9 mouse cellular contexts compared by ENCODE assay signal in the genomic region with DNA sequence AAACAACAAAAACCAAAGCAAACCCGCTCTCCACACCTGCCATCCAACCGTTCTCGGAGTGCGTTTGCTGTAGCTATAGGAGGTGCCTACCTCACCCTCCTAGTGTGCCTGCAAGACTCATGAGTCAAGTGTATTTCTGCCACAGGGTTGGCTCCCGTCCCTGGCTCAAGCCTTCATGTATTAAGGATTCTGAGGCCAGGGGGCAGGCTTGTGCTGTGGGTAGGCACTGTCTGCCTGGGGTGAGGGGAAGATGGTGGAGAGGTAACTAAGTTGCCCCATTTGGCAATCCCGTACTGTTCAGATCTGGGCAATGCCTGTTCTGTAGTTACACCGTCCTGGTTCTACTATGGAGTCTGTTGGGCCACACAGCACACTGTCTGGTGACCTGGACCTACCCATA.
DNase-seq lines count a peak whose midpoint lies in the region; ATAC-seq lines count a peak whose summit lies in the region.
"Had no signal": no experiment of that assay in that cellular context is flagged by ENCODE, and none has a peak within 500 bp of the region (broad histone marks: within the 10 kb centered on the region; RNA-seq: fewer than 3 reads in every experiment).

No protein-coding gene starts in this region.

- no peak overlapping the region for H3K4me3 ChIP-seq in midbrain, embryonic 13.5 days (replicated peaks)
- H3K4me3 ChIP-seq: erythroblast, embryonic 14.5 days had no signal

- no peak overlapping the region for H3K27ac ChIP-seq in midbrain, embryonic 13.5 days

- no peak overlapping the region for H3K4me2 ChIP-seq in midbrain, embryonic 13.5 days (replicated peaks)

- H3K9ac ChIP-seq in midbrain, embryonic 13.5 days (replicated peaks), result no peak overlapping the region

- no peaks in the 10 kb centered on the region for H3K9me3 ChIP-seq in midbrain, embryonic 13.5 days

- WGBS in midbrain, embryonic 13.5 days, result 88% methylated on average over 7 of the region's 7 CpGs

- peak; percentile 56 for ATAC-seq in megakaryocyte, adult 5-6 weeks (ENCODE audit: poor library complexity, severe bottlenecking)
- no peak for ATAC-seq in erythroblast, adult 5-6 weeks (replicated peaks; ENCODE audit: low FRiP score, poor library complexity, severe bottlenecking)
- ATAC-seq in midbrain, embryonic 13.5 days, result no peak

- H3K4me1 ChIP-seq in midbrain, embryonic 13.5 days (replicated peaks), result peaks cover 72% of the 10 kb centered on the region

- intact Hi-C loops in heart, postnatal 10 days (cut with DNase I), result loop anchor here (2.0 kb wide), 1 partner anchor 75 kb away; no protein-coding TSS in a partner anchor
- intact Hi-C loops in heart, postnatal 14 days (cut with DNase I), result loop anchor here (2.0 kb wide), 1 partner anchor 45 kb away; no protein-coding TSS in a partner anchor

- H3K27me3 ChIP-seq in midbrain, embryonic 13.5 days, result no peaks in the 10 kb centered on the region

- no peaks in the 10 kb centered on the region for H3K36me3 ChIP-seq in midbrain, embryonic 13.5 days

- DNase-seq in heart, postnatal 10 days, result peak; percentile 59 to 64
- DNase-seq in heart, postnatal 14 days, result no peak
- DNase-seq in A20 (ENCODE audit: low read depth, low spot score), result peak; percentile 49
- peak; percentile 66 for DNase-seq in adrenal gland, adult 8-10 months
- DNase-seq in ovary, adult 18-20 months (ENCODE audit: low spot score), result no peak

Comparison
In these comparisons a context has a peak if more than half of its experiments do, and no peak if none do; other contexts are left out.
1. DNase-seq: peak in heart, postnatal 10 days (2 of 2), A20 (single experiment) and adrenal gland, adult 8-10 months (single experiment); none in heart, postnatal 14 days (0 of 2) and ovary, adult 18-20 months (single experiment).